Mouse (Mus musculus): ENCODE measurements around the gene Fbxl8.

DNA sequence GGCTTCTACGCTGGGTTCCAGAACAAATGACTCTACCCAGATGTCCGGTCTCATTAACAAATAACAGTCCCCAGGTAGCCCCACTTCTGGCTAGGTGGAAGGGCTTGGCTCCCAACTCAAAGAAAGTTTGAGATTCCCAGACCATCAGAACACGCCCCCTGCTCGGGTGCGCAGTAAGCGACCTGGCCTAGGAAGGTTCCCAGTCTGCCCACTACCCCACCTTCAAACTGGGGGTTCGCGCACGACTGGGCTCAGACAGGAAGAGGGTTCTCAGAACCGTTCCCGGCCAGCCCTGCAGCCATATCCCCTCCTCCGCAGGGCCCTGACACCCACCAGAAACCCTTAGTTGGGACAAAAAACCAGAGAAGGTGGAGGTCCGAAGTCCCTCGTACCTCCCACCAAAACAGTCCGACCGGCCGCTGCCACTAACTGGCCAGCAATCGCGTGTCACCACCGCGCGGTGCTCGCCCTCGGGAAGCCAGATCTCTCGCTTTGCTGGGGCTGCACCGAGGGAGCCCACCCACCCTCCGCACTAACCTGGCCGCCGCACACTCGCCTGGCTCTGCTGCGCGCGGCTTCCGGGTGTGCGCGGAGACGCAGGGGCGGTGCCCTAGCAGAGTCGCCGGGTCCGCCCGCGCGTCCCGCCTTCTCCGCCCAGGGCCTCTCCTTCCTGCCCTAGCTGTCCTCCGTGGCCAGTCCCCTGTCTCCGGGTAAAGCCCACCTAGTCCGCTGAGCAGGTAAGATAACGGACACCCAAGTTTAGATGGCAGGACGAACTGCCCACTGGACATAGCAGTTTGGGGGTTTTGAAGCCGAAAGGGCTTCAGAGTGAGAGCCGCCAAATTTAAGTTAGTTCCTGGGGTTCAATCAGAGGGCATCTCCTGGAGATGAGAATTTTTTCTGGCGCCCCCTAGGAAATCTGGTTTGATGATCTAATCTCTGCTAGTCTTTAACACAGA lies at the start of gene Fbxl8, which contains the start of gene Tradd:
- no peak for TF ChIP-seq CTCF (IDR thresholded peaks at IDR 0.05; ENCODE audit: low read depth)
- TF ChIP-seq EP300 (IDR thresholded peaks at IDR 0.05; ENCODE audit: low read depth) = no peak
